Mouse (Mus musculus) ES-Bruce4 (cell line): Measurements from ENCODE around the gene Map6.

Experiments
- CTCF ChIP-seq: IDR thresholded peaks from one replicate; pipeline ENCODE4 v1.8.1; 2011; ENCODE audit warnings: low read depth, low read length
- EP300 ChIP-seq: IDR thresholded peaks from 2 replicates; pipeline ENCODE4 v1.6.1; 2011; ENCODE audit warnings: low read depth, low read length; ENCODE audit not compliant: insufficient read depth
- POLR2A ChIP-seq: IDR thresholded peaks from one replicate; pipeline ENCODE4 v1.8.1; 2011; ENCODE audit warnings: low read length; ENCODE audit not compliant: insufficient read depth

DNA sequence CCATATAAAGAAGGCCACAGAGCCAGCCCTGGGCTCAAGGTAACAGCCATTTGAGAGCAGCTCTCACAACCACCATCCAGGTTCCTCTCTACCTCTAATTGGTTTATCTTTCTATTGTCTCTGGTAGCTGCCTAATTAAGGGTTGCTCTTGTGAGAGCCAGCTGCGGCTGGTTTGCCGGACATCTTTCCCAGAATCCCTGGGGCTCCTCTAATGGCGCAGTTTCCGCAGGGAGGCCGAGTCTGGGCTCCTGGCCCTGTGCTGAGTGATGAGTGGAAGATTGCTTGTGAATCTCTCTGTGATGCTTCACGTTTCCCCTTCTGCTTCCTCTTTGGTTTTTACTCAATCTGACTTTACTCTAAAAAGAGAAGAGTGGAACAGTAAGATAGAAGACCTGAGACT, 36.8 kb downstream of the Map6 start:
- TF ChIP-seq CTCF (no peak), EP300 (no peak), POLR2A (no peak)
